Mouse (Mus musculus): Measurements from ENCODE around the gene Dgki.

The Dgki gene

DNA sequence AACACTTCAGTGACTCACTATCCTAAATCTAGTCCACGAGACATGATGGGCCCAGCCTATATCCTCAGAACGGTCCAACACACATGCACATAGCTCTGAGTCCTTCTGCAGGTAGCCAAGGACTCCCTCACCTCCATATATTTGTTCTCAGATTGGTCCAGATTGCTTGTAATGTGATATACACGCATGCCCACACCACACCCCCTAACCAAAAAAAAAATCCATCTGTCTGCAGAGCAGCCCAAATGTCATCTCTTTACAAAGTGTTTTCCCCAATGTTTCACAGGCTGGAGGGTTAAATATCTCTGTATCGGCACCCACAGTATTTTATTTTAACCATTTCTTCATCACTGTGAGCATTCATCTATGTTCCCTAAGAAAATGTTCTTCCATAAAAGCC, 58.5 kb downstream of the Dgki start:
- no peak for DNase-seq (ENCODE audit: low read depth, low spot score)

DNA sequence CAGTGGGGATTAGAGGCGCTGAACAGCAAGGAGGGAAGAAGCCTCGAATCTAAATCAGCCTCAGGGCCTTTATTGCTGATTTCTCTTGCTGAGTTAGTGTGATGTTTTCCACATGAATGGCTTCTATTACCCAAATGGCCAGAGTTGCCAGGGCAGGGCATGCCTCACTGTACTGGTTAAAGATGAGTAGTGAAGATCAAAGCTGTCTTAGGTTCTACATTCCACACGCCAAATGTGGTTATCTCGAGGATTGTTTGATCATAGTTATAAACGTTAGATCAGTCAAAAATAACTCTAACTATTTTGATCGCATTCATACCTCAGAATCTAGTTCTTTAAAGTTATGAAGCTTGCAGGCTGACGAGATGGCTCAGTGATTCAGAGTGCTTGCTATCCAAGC, 59.8 kb downstream of the Dgki start:
- DNase-seq (ENCODE audit: low read depth, low spot score): no peak

GRCm38 (mm10) chr6:37236893-37237292, 63.1 kb downstream of the Dgki start:
- DNase-seq (ENCODE audit: low read depth, low spot score): no peak

DNA sequence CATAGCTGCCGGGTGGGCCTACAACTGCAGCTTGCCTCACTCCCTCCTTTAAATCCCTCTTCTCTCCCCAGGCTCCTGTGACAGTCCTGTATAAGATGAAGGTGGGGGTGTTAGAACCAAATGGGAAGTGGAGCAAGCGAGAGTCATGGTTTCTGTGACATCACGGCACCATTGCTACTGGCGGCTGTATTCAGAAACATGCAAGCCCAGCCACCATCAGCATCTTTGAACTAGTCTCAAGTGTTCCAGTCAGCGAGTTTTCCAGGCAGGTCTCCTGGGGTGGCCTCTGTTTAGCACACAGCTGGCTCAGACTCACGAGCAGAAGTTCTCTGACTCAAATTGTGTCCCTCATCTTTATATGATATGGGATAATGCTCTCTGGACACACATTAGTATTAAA, 68.8 kb downstream of the Dgki start:
- DNase-seq (ENCODE audit: low read depth, low spot score): no peak

GRCm38 (mm10) chr6:37222947-37223510, 77.0 kb downstream of the Dgki start:
- no peak for DNase-seq (ENCODE audit: low read depth, low spot score)

DNA sequence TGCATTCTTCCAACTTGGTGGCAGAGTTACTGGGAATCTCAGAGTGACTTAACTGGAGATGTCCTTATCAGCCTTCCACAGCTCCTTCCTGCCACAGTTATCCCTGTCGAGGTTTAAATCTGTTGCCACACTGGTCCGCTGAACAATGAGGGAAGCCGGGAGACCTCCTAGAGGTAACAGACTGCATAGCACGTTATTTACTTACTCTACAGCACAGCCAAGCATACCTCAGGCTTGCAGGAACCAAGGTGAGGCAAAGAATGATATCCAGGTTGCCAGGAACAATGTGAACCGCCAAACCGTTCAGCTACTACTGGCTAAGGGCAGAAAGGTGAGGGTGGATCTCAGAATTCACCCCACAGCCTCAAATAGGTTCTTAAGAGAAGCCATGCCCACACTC, 78.0 kb downstream of the Dgki start:
- no peak for DNase-seq (ENCODE audit: low read depth, low spot score)

- no peak for DNase-seq (ENCODE audit: low read depth, low spot score)
Measured at GRCm38 (mm10) chr6:37219110-37219509, 80.9 kb downstream of the Dgki start.

DNA sequence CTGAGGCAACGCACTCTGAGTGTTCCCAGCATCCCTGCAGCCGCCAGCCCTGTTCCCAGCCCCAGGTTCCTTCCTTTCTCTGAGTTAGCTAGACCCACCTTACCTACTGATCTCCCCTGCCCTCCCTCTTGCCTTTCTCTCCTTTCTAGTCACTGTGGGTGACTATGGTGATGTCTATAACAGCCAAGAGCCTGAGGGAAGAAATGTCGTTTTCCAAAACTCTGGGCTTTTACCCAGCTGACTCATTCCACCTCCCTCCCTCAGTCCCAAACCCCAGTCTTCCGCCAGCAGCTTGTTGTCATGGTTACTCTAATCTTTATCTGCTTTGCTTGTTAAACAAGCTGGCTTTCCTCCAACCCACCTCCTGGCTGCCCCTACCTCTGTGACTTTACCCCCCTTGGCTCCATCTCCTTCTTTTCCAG, 83.6 kb downstream of the Dgki start:
- DNase-seq (ENCODE audit: low read depth, low spot score): no peak

DNA sequence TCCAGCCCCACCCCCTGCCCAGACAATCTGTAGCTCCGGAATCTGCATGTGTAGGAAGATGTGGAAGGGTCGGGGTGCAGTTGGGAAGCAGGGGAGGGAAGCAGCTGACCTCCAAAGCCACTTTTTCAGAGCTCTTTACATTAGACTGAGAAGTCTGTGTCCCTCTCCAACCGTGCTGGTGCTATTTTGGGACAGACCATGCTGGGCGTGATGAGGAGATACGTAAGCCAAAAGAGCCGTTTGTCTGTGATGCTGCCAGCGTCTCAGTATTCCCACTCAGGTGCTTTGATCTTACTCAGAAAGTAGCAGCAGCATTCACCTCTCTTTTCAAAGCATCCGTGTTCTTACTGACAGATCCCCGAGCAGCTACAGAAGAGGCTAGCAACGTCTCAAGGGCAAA, 84.3 kb downstream of the Dgki start:
- DNase-seq (ENCODE audit: low read depth, low spot score): no peak

DNA sequence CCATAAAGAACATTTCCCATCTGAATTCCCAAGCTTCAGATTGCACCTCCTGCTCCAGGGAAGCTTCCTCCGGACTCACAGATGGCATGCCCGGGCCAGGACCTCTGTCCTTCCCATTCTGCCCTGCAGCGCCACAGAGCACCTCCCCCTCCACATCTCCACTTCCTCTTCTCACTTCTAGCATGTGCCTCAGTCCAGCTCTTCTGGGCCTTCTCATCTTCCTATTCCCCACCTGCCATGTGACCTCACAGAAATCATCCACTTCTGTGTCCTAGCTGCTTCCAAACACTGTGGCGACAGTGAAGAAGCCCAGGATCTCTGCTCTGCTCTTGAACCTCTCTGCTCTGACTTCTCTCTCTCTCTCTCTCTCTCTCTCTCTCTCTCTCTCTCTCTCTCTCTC, 87.1 kb downstream of the Dgki start:
- DNase-seq (ENCODE audit: low read depth, low spot score): no peak

- DNase-seq (ENCODE audit: low read depth, low spot score): no peak
Measured at GRCm38 (mm10) chr6:37211545-37212247, 88.3 kb downstream of the Dgki start.

- no peak for DNase-seq (ENCODE audit: low read depth, low spot score)
Measured at GRCm38 (mm10) chr6:37202901-37203300, 97.1 kb downstream of the Dgki start.

DNA sequence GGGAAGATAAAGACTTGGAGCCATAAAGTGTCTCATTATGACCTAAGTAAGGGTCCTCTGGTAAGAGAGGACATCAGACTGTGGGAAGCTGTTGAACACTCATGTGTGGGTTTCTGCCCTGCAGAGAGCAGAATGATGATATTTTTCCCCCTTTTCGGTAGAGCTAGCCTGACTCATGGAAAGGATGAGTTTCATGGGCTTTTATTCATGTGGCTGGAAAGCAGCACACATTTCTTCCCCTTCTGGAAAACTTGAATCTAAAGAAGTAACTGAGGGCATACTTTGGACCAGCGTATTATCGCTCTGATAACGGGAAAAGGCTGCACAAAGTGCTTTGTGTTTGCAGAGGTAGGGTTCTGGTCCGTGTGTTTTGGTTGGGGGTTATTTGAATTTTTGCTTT, 99.1 kb downstream of the Dgki start:
- no peak for DNase-seq (ENCODE audit: low read depth, low spot score)

DNA sequence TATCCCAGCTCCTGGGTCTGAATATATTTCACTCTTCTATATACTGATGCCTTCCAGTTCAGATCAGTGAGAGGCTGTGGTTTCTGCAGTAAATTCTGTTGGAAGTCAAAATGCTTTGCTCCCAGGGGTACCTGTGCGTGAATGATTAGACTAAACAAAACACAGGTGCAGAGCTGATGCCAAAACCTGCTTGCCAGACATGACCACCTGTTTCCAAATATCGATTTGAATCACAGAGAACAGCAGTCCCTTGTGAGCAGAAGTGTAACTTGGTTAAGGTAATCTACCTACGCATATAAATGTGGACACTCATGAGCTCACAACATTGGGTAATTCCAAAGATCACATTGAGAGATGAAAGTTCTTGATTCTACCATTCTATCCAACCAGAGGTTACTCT, 100.5 kb downstream of the Dgki start:
- no peak for DNase-seq (ENCODE audit: low read depth, low spot score)

DNA sequence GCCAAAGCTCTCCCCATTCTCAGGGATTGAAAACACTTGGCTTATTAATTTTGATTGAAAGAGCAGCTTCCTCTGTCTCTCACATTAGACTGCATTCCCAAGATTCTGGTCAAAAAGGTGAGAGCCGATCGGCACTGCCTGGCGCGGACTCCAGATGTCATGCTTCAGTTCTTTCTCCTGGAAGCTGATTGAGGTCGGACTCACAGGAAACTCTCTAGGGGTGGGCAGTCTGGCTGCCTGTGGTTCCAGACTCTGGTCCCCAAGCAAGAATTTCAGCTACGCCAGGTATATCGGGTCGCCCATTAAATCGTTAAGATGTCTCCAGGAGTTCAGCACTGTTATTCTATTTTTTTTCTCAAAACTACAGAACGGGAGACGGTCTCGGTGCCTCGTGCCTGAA, 102.2 kb downstream of the Dgki start:
- DNase-seq (ENCODE audit: low read depth, low spot score): no peak

DNA sequence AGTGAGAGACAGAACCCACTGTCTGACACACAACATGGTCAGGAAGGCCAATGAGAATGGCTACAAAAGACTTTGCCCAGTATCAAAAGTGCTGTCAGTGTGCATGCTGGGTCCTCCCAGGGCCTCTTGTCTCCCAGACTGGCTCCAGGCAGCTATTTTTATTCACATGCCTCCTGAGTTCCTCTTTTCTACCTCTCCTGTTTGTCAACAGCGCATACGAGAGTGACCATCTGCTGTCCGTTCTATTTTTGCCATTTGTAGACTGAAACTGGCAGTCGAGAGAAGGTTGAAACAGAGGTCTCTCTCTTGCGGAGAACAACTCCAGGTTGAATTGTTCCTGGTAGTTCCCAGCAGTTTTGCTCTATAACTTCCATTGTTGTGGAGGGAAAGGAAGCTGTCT, 103.1 kb downstream of the Dgki start:
- no peak for DNase-seq (ENCODE audit: low read depth, low spot score)

- DNase-seq (ENCODE audit: low read depth, low spot score): no peak
Measured at GRCm38 (mm10) chr6:37195766-37196165, 104.2 kb downstream of the Dgki start.

DNA sequence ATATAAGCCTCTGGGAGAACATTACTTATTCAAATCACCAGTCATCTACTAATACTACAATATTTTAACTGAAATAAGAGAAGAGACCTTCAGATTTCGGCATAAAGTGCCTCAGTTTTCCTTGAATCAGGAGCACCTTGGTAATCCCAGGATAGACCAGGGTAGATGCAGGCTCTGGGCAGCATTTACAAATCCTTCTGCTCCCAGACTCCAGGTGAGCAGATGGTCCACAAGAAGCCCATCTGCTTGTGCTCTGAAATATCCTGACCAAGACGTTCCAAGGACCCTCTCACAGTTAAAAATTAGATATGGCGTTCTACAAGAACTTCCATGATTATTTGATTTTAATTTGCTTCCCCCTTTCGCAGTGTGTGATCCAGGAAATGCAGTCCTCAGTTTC, 118.0 kb downstream of the Dgki start:
- no peak for DNase-seq (ENCODE audit: low read depth, low spot score)

- no peak for DNase-seq (ENCODE audit: low read depth, low spot score)
Measured at GRCm38 (mm10) chr6:37171149-37171832, 128.7 kb downstream of the Dgki start.

- no peak for DNase-seq (ENCODE audit: low read depth, low spot score)
Measured at GRCm38 (mm10) chr6:37158880-37159279, 141.1 kb downstream of the Dgki start.

- no peak for DNase-seq (ENCODE audit: low read depth, low spot score)
Measured at GRCm38 (mm10) chr6:37154051-37154450, 145.9 kb downstream of the Dgki start.

DNA sequence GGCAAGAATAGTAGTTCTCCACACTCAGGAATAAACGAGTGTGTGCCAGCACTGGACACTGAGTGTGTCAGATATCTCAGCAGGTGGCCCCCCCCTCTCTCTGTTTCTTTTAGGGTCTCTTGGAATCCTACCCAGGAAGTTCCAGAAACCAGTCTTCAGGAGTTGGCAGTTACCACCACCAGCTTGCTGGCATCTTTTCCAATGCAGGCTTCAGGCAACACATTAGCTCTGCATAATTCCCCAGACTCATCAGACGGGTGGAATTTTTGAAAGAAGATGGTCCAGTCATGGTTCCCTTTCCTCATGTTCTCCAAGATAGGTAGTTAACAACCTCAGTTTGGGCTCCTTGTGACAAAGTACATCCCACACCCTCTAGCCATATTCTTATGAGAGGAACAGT, 149.5 kb downstream of the Dgki start:
- DNase-seq (ENCODE audit: low read depth, low spot score): no peak

DNA sequence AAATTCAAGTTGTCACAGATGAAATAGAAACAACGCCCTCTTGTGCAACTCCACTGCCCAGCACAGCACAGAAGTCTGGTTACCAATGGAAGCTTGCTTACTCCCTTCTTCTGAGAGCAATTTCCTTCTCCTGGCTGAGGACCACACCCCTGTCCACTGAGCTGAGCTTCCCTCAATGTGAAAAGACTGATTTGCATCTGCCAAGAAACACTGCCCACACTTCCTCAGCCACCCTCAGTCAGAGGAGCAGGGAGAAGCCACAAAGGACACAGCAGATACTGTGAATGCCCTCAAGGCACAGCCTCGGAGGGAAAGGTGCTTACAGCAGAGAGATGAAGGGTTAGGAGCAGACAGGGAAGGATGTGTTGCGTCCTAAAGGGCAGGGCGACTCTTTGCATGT, 149.9 kb downstream of the Dgki start:
- DNase-seq (ENCODE audit: low read depth, low spot score): no peak

Data from CD4-positive, CD25-positive, alpha-beta regulatory T cell, adult 2 months (primary cell).